Mouse (Mus musculus): ENCODE measurements at regions not wholly inside any gene's neighbourhood (a gene's known extent, or its start where the extent isn't known, plus 50 kb on each side); places are given as distances from the start of the nearest gene placed in this dataset.

DNA sequence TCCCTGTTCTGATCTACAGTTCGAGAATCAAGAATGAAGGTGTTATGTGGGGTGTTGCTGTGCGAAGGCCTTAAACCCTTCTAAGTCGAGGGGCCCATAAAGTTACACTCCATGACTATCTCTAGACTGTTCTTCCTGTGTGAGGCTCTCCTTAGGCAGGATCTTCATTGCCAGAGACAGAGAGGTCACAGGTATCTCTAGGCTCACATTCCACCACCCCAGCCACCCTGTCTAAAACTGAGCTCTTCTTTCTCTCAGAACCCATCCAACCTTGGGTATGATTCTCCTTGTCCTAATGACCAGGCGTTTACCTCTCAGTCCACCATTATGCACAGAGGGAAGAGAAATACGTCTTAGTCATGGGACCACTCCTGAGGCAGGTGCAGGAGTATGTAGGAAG is 317.2 kb downstream of the Wdr11 start:
- 88% methylated on average over 5 of the region's 5 CpGs for WGBS
- Histone ChIP-seq H3K27ac (ENCODE audit: insufficient read depth, low read length) (no peak overlapping the region), H3K4me1 (ENCODE audit: control insufficient read depth, insufficient read depth, low read length) (no peaks in the 10 kb centered on the region), H3K4me3 (replicated peaks; ENCODE audit: insufficient read depth, low read depth, low read length) (no peak overlapping the region), H3K27me3 (ENCODE audit: control insufficient read depth, insufficient read depth, low read length) (no peaks in the 10 kb centered on the region)
- no peak for DNase-seq
- TF ChIP-seq POLR2A (IDR thresholded peaks at IDR 0.05; ENCODE audit: borderline replicate concordance, insufficient read depth, low read length) (no peak), CTCF (IDR thresholded peaks at IDR 0.05; ENCODE audit: borderline replicate concordance, insufficient read depth, low read depth, low read length) (no peak)

- DNase-seq = no peak
- Histone ChIP-seq H3K4me1 (ENCODE audit: control insufficient read depth, insufficient read depth, low read length) (no peaks in the 10 kb centered on the region), H3K27me3 (ENCODE audit: control insufficient read depth, insufficient read depth, low read length) (no peaks in the 10 kb centered on the region), H3K27ac (ENCODE audit: insufficient read depth, low read length) (no peak overlapping the region), H3K4me3 (replicated peaks; ENCODE audit: insufficient read depth, low read depth, low read length) (no peak overlapping the region)
- 41% methylated on average over 1 of the region's 1 CpGs for WGBS
- TF ChIP-seq POLR2A (IDR thresholded peaks at IDR 0.05; ENCODE audit: borderline replicate concordance, insufficient read depth, low read length) (no peak), CTCF (IDR thresholded peaks at IDR 0.05; ENCODE audit: borderline replicate concordance, insufficient read depth, low read depth, low read length) (no peak)
These were observed 318.1 kb downstream of the Wdr11 start for GRCm38 (mm10) chr7:129909730-129910129.

DNA sequence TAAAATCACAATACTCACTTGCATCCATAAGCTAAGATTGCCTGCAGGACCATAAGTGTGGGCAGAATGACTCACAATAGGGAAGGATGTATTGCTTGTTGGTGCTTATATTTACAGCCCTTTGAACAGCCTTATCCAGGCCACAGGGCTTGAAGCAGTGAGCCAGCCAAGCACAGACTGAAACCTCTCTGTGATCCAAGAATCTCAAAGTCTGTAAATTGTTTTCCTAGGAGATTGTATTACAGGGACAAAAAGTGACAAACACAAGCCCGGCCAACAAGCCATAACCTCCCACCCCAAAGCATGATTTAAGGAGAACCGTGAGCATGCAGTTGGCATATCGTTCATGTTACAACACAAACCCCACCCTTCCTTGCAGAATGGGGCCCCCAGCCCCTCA is 319.2 kb downstream of the Wdr11 start:
- TF ChIP-seq POLR2A (IDR thresholded peaks at IDR 0.05; ENCODE audit: borderline replicate concordance, insufficient read depth, low read length) (no peak), CTCF (IDR thresholded peaks at IDR 0.05; ENCODE audit: borderline replicate concordance, insufficient read depth, low read depth, low read length) (no peak)
- DNase-seq = no peak
- no peaks in the 10 kb centered on the region for H3K27me3 ChIP-seq (ENCODE audit: control insufficient read depth, insufficient read depth, low read length)
- H3K4me1 ChIP-seq (ENCODE audit: control insufficient read depth, insufficient read depth, low read length) = no peaks in the 10 kb centered on the region
- no peak overlapping the region for H3K27ac ChIP-seq (ENCODE audit: insufficient read depth, low read length)
- 81% methylated on average over 3 of the region's 3 CpGs for WGBS
- no peak overlapping the region for H3K4me3 ChIP-seq (replicated peaks; ENCODE audit: insufficient read depth, low read depth, low read length)

GRCm38 (mm10) chr7:129914871-129915270 is 323.2 kb downstream of the Wdr11 start:
- H3K4me3 ChIP-seq (replicated peaks; ENCODE audit: insufficient read depth, low read depth, low read length) = no peak overlapping the region
- no peak overlapping the region for H3K27ac ChIP-seq (ENCODE audit: insufficient read depth, low read length)
- TF ChIP-seq CTCF (IDR thresholded peaks at IDR 0.05; ENCODE audit: borderline replicate concordance, insufficient read depth, low read depth, low read length) (no peak), POLR2A (IDR thresholded peaks at IDR 0.05; ENCODE audit: borderline replicate concordance, insufficient read depth, low read length) (no peak)
- H3K4me1 ChIP-seq (ENCODE audit: control insufficient read depth, insufficient read depth, low read length) = peaks cover 5% of the 10 kb centered on the region; the same call in 1 of the 2 replicates
- no peaks in the 10 kb centered on the region for H3K27me3 ChIP-seq (ENCODE audit: control insufficient read depth, insufficient read depth, low read length)
- DNase-seq = no peak
- 93% methylated on average over 6 of the region's 6 CpGs for WGBS

- Histone ChIP-seq H3K4me1 (ENCODE audit: control insufficient read depth, insufficient read depth, low read length) (peaks cover 5% of the 10 kb centered on the region; the same call in 1 of the 2 replicates), H3K4me3 (replicated peaks; ENCODE audit: insufficient read depth, low read depth, low read length) (no peak overlapping the region), H3K27ac (ENCODE audit: insufficient read depth, low read length) (peak overlapping the region; percentile 29; the same call in 1 of the 2 replicates), H3K27me3 (ENCODE audit: control insufficient read depth, insufficient read depth, low read length) (no peaks in the 10 kb centered on the region)
- TF ChIP-seq POLR2A (IDR thresholded peaks at IDR 0.05; ENCODE audit: borderline replicate concordance, insufficient read depth, low read length) (no peak), CTCF (IDR thresholded peaks at IDR 0.05; ENCODE audit: borderline replicate concordance, insufficient read depth, low read depth, low read length) (no peak)
- WGBS = 28% methylated on average over 18 of the region's 18 CpGs
- DNase-seq = peak; percentile 47 to 70
These were observed 326.9 kb downstream of the Wdr11 start for GRCm38 (mm10) chr7:129918240-129919200.

GRCm38 (mm10) chr7:129922291-129922690 is 330.6 kb downstream of the Wdr11 start:
- WGBS = 56% methylated on average over 7 of the region's 7 CpGs
- Histone ChIP-seq H3K27me3 (ENCODE audit: control insufficient read depth, insufficient read depth, low read length) (no peaks in the 10 kb centered on the region), H3K27ac (ENCODE audit: insufficient read depth, low read length) (no peak overlapping the region), H3K4me1 (ENCODE audit: control insufficient read depth, insufficient read depth, low read length) (peaks cover 5% of the 10 kb centered on the region; the same call in 1 of the 2 replicates), H3K4me3 (replicated peaks; ENCODE audit: insufficient read depth, low read depth, low read length) (no peak overlapping the region)
- DNase-seq = no peak
- no peak for TF ChIP-seq POLR2A (IDR thresholded peaks at IDR 0.05; ENCODE audit: borderline replicate concordance, insufficient read depth, low read length)
- no peak for TF ChIP-seq CTCF (IDR thresholded peaks at IDR 0.05; ENCODE audit: borderline replicate concordance, insufficient read depth, low read depth, low read length)

DNA sequence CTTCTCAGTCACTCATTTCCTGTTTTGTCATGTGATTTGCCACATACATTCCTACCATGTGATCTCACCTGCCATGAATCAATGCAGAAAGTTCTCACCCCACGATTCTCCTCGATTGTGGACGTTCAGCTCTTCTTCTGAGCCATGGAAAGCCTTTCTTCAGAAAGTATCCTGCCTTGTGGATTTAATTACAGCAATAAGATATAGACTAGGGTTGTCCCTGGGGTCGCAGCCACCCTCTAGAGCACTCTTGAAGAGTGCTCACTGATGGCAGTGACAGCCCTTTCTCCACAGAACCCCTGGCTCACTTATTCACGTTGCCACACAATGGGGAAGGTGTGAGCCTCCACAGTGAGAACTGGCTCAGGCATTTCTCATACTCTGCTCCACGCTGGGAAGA is 345.1 kb downstream of the Wdr11 start:
- no peaks in the 10 kb centered on the region for H3K4me1 ChIP-seq (ENCODE audit: control insufficient read depth, insufficient read depth, low read length)
- H3K27me3 ChIP-seq (ENCODE audit: control insufficient read depth, insufficient read depth, low read length) = no peaks in the 10 kb centered on the region
- no peak for DNase-seq
- H3K4me3 ChIP-seq (replicated peaks; ENCODE audit: insufficient read depth, low read depth, low read length) = no peak overlapping the region
- WGBS = 76% methylated on average over 6 of the region's 6 CpGs
- TF ChIP-seq POLR2A (IDR thresholded peaks at IDR 0.05; ENCODE audit: borderline replicate concordance, insufficient read depth, low read length) (no peak), CTCF (IDR thresholded peaks at IDR 0.05; ENCODE audit: borderline replicate concordance, insufficient read depth, low read depth, low read length) (no peak)
- H3K27ac ChIP-seq (ENCODE audit: insufficient read depth, low read length) = no peak overlapping the region

GRCm38 (mm10) chr7:129937715-129938114 is 346.1 kb downstream of the Wdr11 start:
- H3K4me3 ChIP-seq (replicated peaks; ENCODE audit: insufficient read depth, low read depth, low read length) = no peak overlapping the region
- no peaks in the 10 kb centered on the region for H3K4me1 ChIP-seq (ENCODE audit: control insufficient read depth, insufficient read depth, low read length)
- TF ChIP-seq CTCF (IDR thresholded peaks at IDR 0.05; ENCODE audit: borderline replicate concordance, insufficient read depth, low read depth, low read length) (no peak), POLR2A (IDR thresholded peaks at IDR 0.05; ENCODE audit: borderline replicate concordance, insufficient read depth, low read length) (no peak)
- no peak overlapping the region for H3K27ac ChIP-seq (ENCODE audit: insufficient read depth, low read length)
- no peaks in the 10 kb centered on the region for H3K27me3 ChIP-seq (ENCODE audit: control insufficient read depth, insufficient read depth, low read length)
- no peak for DNase-seq
- 98% methylated on average over 6 of the region's 6 CpGs for WGBS
